Mouse (Mus musculus) heart, adult 2 months (tissue): ENCODE measurements around the gene Pmm2.

ENCODE experiments used
- CTCF ChIP-seq: fragments of 200-600 bp; IDR thresholded peaks from 2 replicates; pipeline ENCODE4 v1.8.1; 2022; ENCODE audit warnings: antibody characterized with exemption, mild to moderate bottlenecking, moderate library complexity
- EP300 ChIP-seq: fragments of 200-500 bp; IDR thresholded peaks from 2 replicates; pipeline ENCODE4 v1.6.1; 2011; ENCODE audit warnings: low read depth, low read length, control low read depth; ENCODE audit not compliant: insufficient read depth
- POLR2A ChIP-seq: fragments of 200-500 bp; IDR thresholded peaks from 2 replicates; pipeline ENCODE4 v1.6.1; 2011; ENCODE audit warnings: mild to moderate bottlenecking, low read depth, low read length, control low read depth; ENCODE audit not compliant: insufficient read depth

DNA sequence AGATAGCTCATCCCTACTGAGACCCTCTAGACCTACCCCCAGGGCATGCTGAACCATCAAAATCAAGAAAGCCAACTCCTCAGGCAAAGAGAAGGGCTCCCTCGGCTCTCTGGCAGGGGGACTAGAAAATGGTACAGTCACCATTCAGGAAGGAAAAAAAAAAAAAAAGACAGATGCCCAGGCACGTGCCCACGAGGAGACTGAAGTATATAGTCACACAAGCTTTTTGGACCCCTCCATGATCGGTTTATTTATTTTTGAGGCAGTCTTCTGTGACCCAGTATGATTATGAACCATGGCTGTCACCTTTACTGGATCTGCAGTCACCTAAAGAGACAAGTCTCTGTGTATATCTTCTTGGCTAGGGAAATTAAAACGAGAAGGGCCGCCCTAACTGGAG is 35.9 kb downstream of the Pmm2 start:
- TF ChIP-seq POLR2A (no peak), CTCF (no peak), EP300 (no peak)
